Mouse (Mus musculus): ENCODE results near the gene Dcbld2. TPM values are rescaled to one million over a fixed set of nuclear protein-coding genes. Genes with fewer than 3 reads are reported as not detected.

Gene Dcbld2
- polyA plus RNA-seq, 1 experiment: 71.2 TPM

- no peaks in the 10 kb centered on the region for H3K4me1 ChIP-seq (ENCODE audit: control insufficient read depth, insufficient read depth, low read length)
- TF ChIP-seq POLR2A (IDR thresholded peaks at IDR 0.05; ENCODE audit: low read depth, low read length) (no peak), CTCF (IDR thresholded peaks at IDR 0.05; ENCODE audit: borderline replicate concordance, insufficient read depth, low read length) (no peak)
- H3K4me3 ChIP-seq (ENCODE audit: insufficient read depth, low read length): no peak overlapping the region
- no peak overlapping the region for H3K27ac ChIP-seq (ENCODE audit: insufficient read depth, low read length)
Observed at GRCm38 (mm10) chr16:58501760-58502301, 93.6 kb downstream of the Dcbld2 start.

- H3K27ac ChIP-seq (ENCODE audit: insufficient read depth, low read length): no peak overlapping the region
- TF ChIP-seq POLR2A (IDR thresholded peaks at IDR 0.05; ENCODE audit: low read depth, low read length): no peak
- no peak for TF ChIP-seq CTCF (IDR thresholded peaks at IDR 0.05; ENCODE audit: borderline replicate concordance, insufficient read depth, low read length)
- H3K4me3 ChIP-seq (ENCODE audit: insufficient read depth, low read length): no peak overlapping the region
- no peaks in the 10 kb centered on the region for H3K4me1 ChIP-seq (ENCODE audit: control insufficient read depth, insufficient read depth, low read length)
Observed at GRCm38 (mm10) chr16:58502566-58502965, 94.3 kb downstream of the Dcbld2 start.

GRCm38 (mm10) chr16:58504945-58505344 lies 96.7 kb downstream of the Dcbld2 start:
- H3K4me3 ChIP-seq (ENCODE audit: insufficient read depth, low read length): no peak overlapping the region
- H3K4me1 ChIP-seq (ENCODE audit: control insufficient read depth, insufficient read depth, low read length): no peaks in the 10 kb centered on the region; the same call in 1 of the 2 replicates
- no peak overlapping the region for H3K27ac ChIP-seq (ENCODE audit: insufficient read depth, low read length)
- TF ChIP-seq POLR2A (IDR thresholded peaks at IDR 0.05; ENCODE audit: low read depth, low read length) (no peak), CTCF (IDR thresholded peaks at IDR 0.05; ENCODE audit: borderline replicate concordance, insufficient read depth, low read length) (no peak)

- no peak for TF ChIP-seq POLR2A (IDR thresholded peaks at IDR 0.05; ENCODE audit: low read depth, low read length)
- TF ChIP-seq CTCF (IDR thresholded peaks at IDR 0.05; ENCODE audit: borderline replicate concordance, insufficient read depth, low read length): no peak
- Histone ChIP-seq H3K4me1 (ENCODE audit: control insufficient read depth, insufficient read depth, low read length) (peaks cover 9% of the 10 kb centered on the region), H3K27ac (ENCODE audit: insufficient read depth, low read length) (peak overlapping the region; percentile 27; the same call in 1 of the 2 replicates), H3K4me3 (ENCODE audit: insufficient read depth, low read length) (no peak overlapping the region)
Observed at GRCm38 (mm10) chr16:58512181-58512761, 104.0 kb downstream of the Dcbld2 start.

GRCm38 (mm10) chr16:58512887-58513286 lies 104.6 kb downstream of the Dcbld2 start:
- peak overlapping the region; percentile 60; the same call in 1 of the 2 replicates for H3K27ac ChIP-seq (ENCODE audit: insufficient read depth, low read length)
- TF ChIP-seq POLR2A (IDR thresholded peaks at IDR 0.05; ENCODE audit: low read depth, low read length) (no peak), CTCF (IDR thresholded peaks at IDR 0.05; ENCODE audit: borderline replicate concordance, insufficient read depth, low read length) (no peak)
- H3K4me3 ChIP-seq (ENCODE audit: insufficient read depth, low read length): no peak overlapping the region

GRCm38 (mm10) chr16:58513755-58514154 lies 105.5 kb downstream of the Dcbld2 start:
- H3K27ac ChIP-seq (ENCODE audit: insufficient read depth, low read length): no peak overlapping the region
- H3K4me3 ChIP-seq (ENCODE audit: insufficient read depth, low read length): no peak overlapping the region
- H3K4me1 ChIP-seq (ENCODE audit: control insufficient read depth, insufficient read depth, low read length): peaks cover 9% of the 10 kb centered on the region
- no peak for TF ChIP-seq CTCF (IDR thresholded peaks at IDR 0.05; ENCODE audit: borderline replicate concordance, insufficient read depth, low read length)
- TF ChIP-seq POLR2A (IDR thresholded peaks at IDR 0.05; ENCODE audit: low read depth, low read length): no peak

More at GRCm38 (mm10) chr16:58512887-58513286, 104.6 kb downstream of the Dcbld2 start:
- peaks cover 9% of the 10 kb centered on the region for H3K4me1 ChIP-seq (ENCODE audit: control insufficient read depth, insufficient read depth, low read length)

GRCm38 (mm10) chr16:58514565-58514964 lies 106.3 kb downstream of the Dcbld2 start:
- Histone ChIP-seq H3K4me3 (ENCODE audit: insufficient read depth, low read length) (no peak overlapping the region), H3K27ac (ENCODE audit: insufficient read depth, low read length) (no peak overlapping the region), H3K4me1 (ENCODE audit: control insufficient read depth, insufficient read depth, low read length) (peaks cover 9% of the 10 kb centered on the region)
- TF ChIP-seq CTCF (IDR thresholded peaks at IDR 0.05; ENCODE audit: borderline replicate concordance, insufficient read depth, low read length) (peak; percentile 31; the same call in 1 of the 2 replicates), POLR2A (IDR thresholded peaks at IDR 0.05; ENCODE audit: low read depth, low read length) (no peak)

GRCm38 (mm10) chr16:58516161-58516560 lies 107.9 kb downstream of the Dcbld2 start:
- peaks cover 11% of the 10 kb centered on the region for H3K4me1 ChIP-seq (ENCODE audit: control insufficient read depth, insufficient read depth, low read length)
- TF ChIP-seq POLR2A (IDR thresholded peaks at IDR 0.05; ENCODE audit: low read depth, low read length) (no peak), CTCF (IDR thresholded peaks at IDR 0.05; ENCODE audit: borderline replicate concordance, insufficient read depth, low read length) (no peak)
- H3K4me3 ChIP-seq (ENCODE audit: insufficient read depth, low read length): no peak overlapping the region
- no peak overlapping the region for H3K27ac ChIP-seq (ENCODE audit: insufficient read depth, low read length)

GRCm38 (mm10) chr16:58516960-58517798 lies 108.9 kb downstream of the Dcbld2 start:
- no peak overlapping the region for H3K27ac ChIP-seq (ENCODE audit: insufficient read depth, low read length)
- TF ChIP-seq CTCF (IDR thresholded peaks at IDR 0.05; ENCODE audit: borderline replicate concordance, insufficient read depth, low read length) (no peak), POLR2A (IDR thresholded peaks at IDR 0.05; ENCODE audit: low read depth, low read length) (no peak)
- no peak overlapping the region for H3K4me3 ChIP-seq (ENCODE audit: insufficient read depth, low read length)
- H3K4me1 ChIP-seq (ENCODE audit: control insufficient read depth, insufficient read depth, low read length): peaks cover 11% of the 10 kb centered on the region

Other genes starting within 250 kb of the Dcbld2 start
- 8.0 and 11.2 TPM in 2 replicates for gene St3gal6, start 115.8 kb downstream of the Dcbld2 start, polyA plus RNA-seq (2011; ENCODE audit: insufficient read length, low read depth, missing spikeins)
- gene Gm813, start 208.5 kb downstream of the Dcbld2 start, polyA plus RNA-seq (2011; ENCODE audit: insufficient read length, low read depth, missing spikeins): not detected in 2 replicates
- not detected in 2 replicates for gene E330017A01Rik, start 230.3 kb downstream of the Dcbld2 start, polyA plus RNA-seq (2011; ENCODE audit: insufficient read length, low read depth, missing spikeins)

All from embryonic fibroblast, embryonic 13.5 days (primary cell).